Mouse (Mus musculus) CH12.LX (cell line): ENCODE data around the gene Fam129c. TPM values are rescaled to one million over a fixed set of nuclear protein-coding genes. Genes with fewer than 3 reads are reported as not detected.

Source experiments
- DNase-seq: peaks from one replicate; pipeline ENCODE4 v3.0.0-alpha.2; 2013; ENCODE audit errors: extremely low read depth
- H3K27ac ChIP-seq: 2 replicates; pipeline ENCODE4 v1.5.1; 2012; ENCODE audit warnings: low read depth, mild to moderate bottlenecking, control low read depth, moderate library complexity; ENCODE audit not compliant: insufficient read depth
- H3K27me3 ChIP-seq: replicated peaks from 2 replicates; pipeline ENCODE3; 2012; ENCODE audit warnings: inconsistent platforms
- H3K36me3 ChIP-seq, 2 experiments: replicated peaks in 1 of 2; 2 replicates each; pipeline versions ENCODE3 to v1.6.1; 2012; ENCODE audit warnings: inconsistent platforms in 1 of 2, low read length in 1 of 2, mild to moderate bottlenecking in 1 of 2, mixed read lengths in 1 of 2, moderate library complexity in 1 of 2; ENCODE audit not compliant: control insufficient read depth in 1 of 2, insufficient read depth in 1 of 2
- H3K4me1 ChIP-seq, 2 experiments: 2 replicates each; pipeline ENCODE4 v1.6.1; 2012; ENCODE audit warnings: inconsistent platforms in 1 of 2, moderate library complexity in 1 of 2; ENCODE audit not compliant: insufficient read depth in 2 of 2, control insufficient read depth in 1 of 2
- H3K4me2 ChIP-seq: 2 replicates; pipeline ENCODE4 v1.6.1; 2012; ENCODE audit warnings: low read depth, mild to moderate bottlenecking, control low read depth; ENCODE audit not compliant: poor library complexity, insufficient read depth, severe bottlenecking
- H3K4me3 ChIP-seq, 3 experiments: fragments of 150-350 bp in 1 of 3; sonication (generic) in 1 of 3; replicated peaks in 1 of 3; 2 replicates each; pipeline versions ENCODE3 to v1.5.1; 2011 to 2012; ENCODE audit warnings: low read depth in 2 of 3, low read length in 2 of 3, mild to moderate bottlenecking in 2 of 3, moderate library complexity in 2 of 3, control low read depth in 1 of 3, improper control_type of control experiment in 1 of 3, inconsistent platforms in 1 of 3, mixed read lengths in 1 of 3; ENCODE audit not compliant: poor library complexity in 1 of 3
- H3K79me2 ChIP-seq: replicated peaks from 2 replicates; pipeline ENCODE4 v1.6.1; 2012; ENCODE audit warnings: mild to moderate bottlenecking, moderate library complexity; ENCODE audit not compliant: control insufficient read depth, poor library complexity, insufficient read depth, severe bottlenecking; ENCODE audit errors: extremely low read depth
- H3K9ac ChIP-seq: 2 replicates; pipeline ENCODE4 v1.6.1; 2012; ENCODE audit warnings: low read depth, mild to moderate bottlenecking, control low read depth, moderate library complexity; ENCODE audit not compliant: insufficient read depth
- H3K9me3 ChIP-seq: replicated peaks from 2 replicates; pipeline ENCODE3; 2012; ENCODE audit warnings: low read length, inconsistent platforms, mixed read lengths
- CTCF ChIP-seq, 2 experiments: IDR thresholded peaks in 1 of 2; conservative IDR thresholded peaks in 1 of 2; 2 replicates each; pipeline ENCODE4 v1.5.1; 2011 to 2012; ENCODE audit warnings: low read depth in 2 of 2, low read length in 2 of 2, improper control_type of control experiment in 1 of 2, inconsistent platforms in 1 of 2, mild to moderate bottlenecking in 1 of 2, moderate library complexity in 1 of 2
- E2F4 ChIP-seq: IDR thresholded peaks from 2 replicates; pipeline ENCODE4 v1.6.1; 2011; ENCODE audit warnings: low read depth, low read length, improper control_type of control experiment; ENCODE audit not compliant: insufficient replicate concordance
- EP300 ChIP-seq: IDR thresholded peaks from 2 replicates; pipeline ENCODE4 v1.6.1; 2011; ENCODE audit warnings: low read length, improper control_type of control experiment
- MAZ ChIP-seq: IDR thresholded peaks from 2 replicates; pipeline ENCODE4 v1.6.1; 2012; ENCODE audit warnings: low read depth, mild to moderate bottlenecking, inconsistent platforms, low read length, improper control_type of control experiment, moderate library complexity
- MEF2A ChIP-seq: IDR thresholded peaks from 2 replicates; pipeline ENCODE4 v1.6.1; 2014; ENCODE audit warnings: low read depth, mild to moderate bottlenecking, inconsistent platforms, low read length, improper control_type of control experiment, borderline replicate concordance
- MXI1 ChIP-seq: IDR thresholded peaks from 2 replicates; pipeline ENCODE4 v1.6.1; 2011; ENCODE audit warnings: mild to moderate bottlenecking, low read depth, low read length, improper control_type of control experiment
- MYC ChIP-seq: IDR thresholded peaks from 2 replicates; pipeline ENCODE4 v1.6.1; 2011; ENCODE audit warnings: low read depth, mild to moderate bottlenecking, improper control_type of control experiment, low read length
- NELFE ChIP-seq: IDR thresholded peaks from 2 replicates; pipeline ENCODE4 v1.6.1; 2011; ENCODE audit warnings: low read depth, low read length, improper control_type of control experiment
- NRF1 ChIP-seq: IDR thresholded peaks from 2 replicates; pipeline ENCODE4 v1.6.1; 2014; ENCODE audit warnings: low read depth, mild to moderate bottlenecking, inconsistent platforms, low read length, improper control_type of control experiment, moderate library complexity
- POLR2A ChIP-seq: IDR thresholded peaks from 2 replicates; pipeline ENCODE4 v1.6.1; 2011; ENCODE audit warnings: low read depth, mild to moderate bottlenecking, improper control_type of control experiment, low read length
- RAD21 ChIP-seq: IDR thresholded peaks from 2 replicates; pipeline ENCODE4 v1.6.1; 2011; ENCODE audit warnings: low read depth, mild to moderate bottlenecking, low read length, improper control_type of control experiment, moderate library complexity
- RCOR1 ChIP-seq: conservative IDR thresholded peaks from 2 replicates; pipeline ENCODE4 v1.6.1; 2012; ENCODE audit warnings: low read depth, mild to moderate bottlenecking, inconsistent platforms, low read length, improper control_type of control experiment
- TBP ChIP-seq: conservative IDR thresholded peaks from 2 replicates; pipeline ENCODE4 v1.6.1; 2011; ENCODE audit warnings: low read depth, low read length, improper control_type of control experiment
- TCF12 ChIP-seq: IDR thresholded peaks from 2 replicates; pipeline ENCODE4 v1.6.1; 2014; ENCODE audit warnings: low read depth, mild to moderate bottlenecking, inconsistent platforms, low read length, improper control_type of control experiment
- USF1 ChIP-seq: IDR thresholded peaks from 2 replicates; pipeline ENCODE4 v1.6.1; 2014; ENCODE audit warnings: low read depth, mild to moderate bottlenecking, inconsistent platforms, low read length, improper control_type of control experiment
- ZKSCAN1 ChIP-seq: IDR thresholded peaks from 2 replicates; pipeline ENCODE4 v1.6.1; 2012; ENCODE audit warnings: low read depth, inconsistent platforms, low read length, improper control_type of control experiment, borderline replicate concordance
- ZMIZ1 ChIP-seq: IDR thresholded peaks from 2 replicates; pipeline ENCODE4 v1.6.1; 2012; ENCODE audit warnings: low read depth, mild to moderate bottlenecking, inconsistent platforms, low read length, improper control_type of control experiment
- dilution Hi-C: fragments of 300-500 bp; cut with MboI; formaldehyde crosslinking; loops from 2 replicates; pipeline ENCODE4 v1.14.3; 2020; ENCODE audit warnings: low sequenced_read_pairs; ENCODE audit not compliant: extremely low pct_unique_long_range_greater_than_20kb, extremely low pct_ligation_motif_present
- in situ Hi-C: fragments of 300-500 bp; cut with MboI; formaldehyde crosslinking; loops from 3 replicates; pipeline ENCODE4 v1.14.3; 2019; ENCODE audit warnings: low sequenced_read_pairs, low pct_ligation_motif_present, low pct_unique_long_range_greater_than_20kb, mixed read lengths
- polyA plus RNA-seq: library from polyadenylated mRNA; unstranded; fragments of >175 nt; gene quantifications from 2 replicates; pipeline ENCODE4 v1.2.1, GENCODE M21; 2012; ENCODE audit warnings: low read depth; ENCODE audit not compliant: insufficient read length
- total RNA-seq, 2 experiments: library from RNA; depleted of rRNA; stranded (reverse); fragments of 300-350 nt in 1 of 2; fragments of >200 nt in 1 of 2; gene quantifications; 2 replicates each; pipeline ENCODE4 v1.2.3; 2012 to 2014

Gene Fam129c
- total and polyA plus RNA-seq, 3 experiments = 89.2 to 98.6 (median 95.2) TPM

DNA sequence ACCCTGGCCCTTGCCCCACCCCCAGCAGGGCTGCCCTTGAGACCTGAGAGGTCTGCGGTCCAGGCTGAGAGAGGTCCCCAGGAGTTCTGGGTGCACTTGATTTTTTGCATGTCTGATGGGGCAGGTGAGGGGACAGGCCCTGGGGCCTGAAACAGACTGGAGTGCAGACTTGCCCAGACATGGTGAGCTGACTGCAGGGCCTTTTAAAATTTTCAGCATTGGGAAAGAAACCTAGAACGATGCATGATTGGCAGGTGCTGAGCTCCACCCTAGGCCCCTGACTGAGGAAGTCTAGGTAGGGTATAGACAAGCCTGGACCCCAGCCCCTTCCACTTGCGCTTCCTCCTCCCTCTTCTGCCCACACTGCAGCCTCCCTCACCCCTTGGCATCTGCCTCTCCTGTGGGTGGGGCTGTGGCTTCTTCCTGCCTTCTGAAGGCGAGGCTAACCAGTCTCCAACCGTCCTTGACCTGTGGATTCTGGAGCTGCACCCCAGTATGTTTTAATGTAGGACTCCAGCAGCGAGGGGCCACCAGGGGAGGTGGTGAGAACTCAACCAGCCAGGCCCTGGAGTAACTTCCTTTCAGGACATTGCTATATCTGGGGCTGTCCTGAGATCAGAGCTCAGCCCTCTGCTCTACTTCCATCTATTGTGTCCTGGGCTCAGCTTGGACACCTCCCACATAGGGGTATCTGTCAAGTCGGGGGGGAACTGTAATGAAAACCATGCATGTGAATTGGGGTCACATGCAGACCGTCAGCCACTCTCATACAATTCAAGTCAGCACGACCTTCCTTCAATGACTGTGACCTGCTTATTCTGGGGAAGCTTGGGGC lies 30.0 kb downstream of the Fam129c start (continued):
- TF ChIP-seq TCF12 (peak; percentile 81), E2F4 (no peak), MAZ (peak; percentile 63; the same call in 1 of the 2 replicates), NELFE (no peak), TBP (peak; percentile 85), MYC (no peak), EP300 (peak; percentile 30), USF1 (no peak), ZKSCAN1 (no peak), ZMIZ1 (peak; percentile 42; the same call in 1 of the 2 replicates), MXI1 (peak; percentile 60)

DNA sequence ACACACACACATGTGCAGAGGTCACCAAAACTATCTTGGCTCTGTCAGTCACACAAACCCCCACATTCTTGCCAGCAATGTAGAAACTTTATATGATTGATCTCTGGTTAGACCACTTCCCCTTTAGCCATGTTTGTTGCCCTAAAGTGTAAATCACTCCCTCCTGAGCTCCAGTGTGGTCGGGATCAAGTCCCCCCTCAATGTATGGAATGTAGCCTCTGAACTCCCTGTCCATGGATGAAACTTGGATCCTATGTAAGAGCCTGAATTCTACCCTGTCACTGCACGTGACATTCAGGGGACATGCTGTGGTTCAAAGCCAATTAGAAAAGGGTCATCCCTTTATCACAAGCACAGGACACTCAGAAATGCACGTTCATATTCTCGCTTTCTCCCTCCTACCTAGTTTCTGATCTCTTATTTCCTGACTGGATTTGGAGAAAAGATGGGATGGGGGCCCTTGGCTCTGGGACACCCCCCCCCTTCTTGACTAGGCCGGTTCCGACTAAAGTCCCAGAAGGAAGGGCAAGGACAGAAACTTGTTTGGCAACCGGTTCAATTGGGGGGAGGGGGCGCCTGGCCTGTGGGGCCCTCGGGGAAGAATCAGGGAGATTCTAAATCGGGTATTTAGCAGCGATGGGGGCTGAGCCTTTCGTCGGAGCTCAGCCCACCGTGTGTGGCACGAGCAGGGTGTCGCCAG lies 31.1 kb downstream of the Fam129c start:
- peaks cover 15% of the 10 kb centered on the region for H3K9me3 ChIP-seq
- H3K9ac ChIP-seq = no peak overlapping the region
- dilution Hi-C loops (no loop called here), in situ Hi-C loops (no loop called here)
- peaks cover 49 to 81% of the 10 kb centered on the region in 2 experiments for H3K4me1 ChIP-seq
- H3K4me2 ChIP-seq = no peak overlapping the region
- DNase-seq = no peak
- TF ChIP-seq EP300 = no peak
- peak; percentile 17; the same call in 1 of the 2 replicates for TF ChIP-seq POLR2A
- H3K27me3 ChIP-seq = no peaks in the 10 kb centered on the region
- no peaks in the 10 kb centered on the region for H3K79me2 ChIP-seq
- peak overlapping the region; percentile 30; the same call in 1 of the 2 replicates for H3K27ac ChIP-seq
- no peak overlapping the region for H3K4me3 ChIP-seq
- peaks cover 19 to 52% of the 10 kb centered on the region in 2 experiments for H3K36me3 ChIP-seq

DNA sequence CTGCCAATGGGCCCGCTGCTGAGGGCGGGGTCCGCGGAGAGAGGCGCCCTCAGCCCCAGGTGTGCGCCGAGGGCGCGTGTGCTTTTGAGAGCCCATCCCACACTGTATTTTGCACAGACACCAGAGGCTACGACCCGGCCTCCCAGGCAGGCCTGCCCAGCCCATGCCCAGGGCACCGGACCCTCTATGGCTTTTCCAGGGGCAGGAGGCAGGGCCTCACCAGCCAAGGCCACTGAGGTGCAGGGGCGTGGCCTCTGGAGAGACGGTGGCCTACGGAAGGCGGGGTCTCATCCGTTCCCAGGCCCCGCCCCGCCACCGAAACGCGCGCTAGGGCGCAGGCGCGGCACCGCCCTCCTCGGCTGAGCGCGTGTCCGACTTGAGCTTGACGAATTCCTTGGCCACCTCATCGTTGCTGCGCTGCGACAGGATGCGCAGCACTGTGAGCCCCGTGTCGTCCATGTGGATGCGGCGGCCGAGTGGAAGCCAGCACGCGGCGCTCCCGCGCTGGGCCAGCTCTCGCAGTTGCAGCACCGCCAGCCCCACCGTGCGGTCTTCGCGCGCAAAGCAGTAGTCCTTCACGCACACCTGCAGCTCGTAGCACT lies 31.7 kb downstream of the Fam129c start:
- peaks cover 48 to 83% of the 10 kb centered on the region in 2 experiments for H3K4me1 ChIP-seq
- no peak overlapping the region for H3K27ac ChIP-seq
- no peaks in the 10 kb centered on the region for H3K79me2 ChIP-seq
- peaks cover 13% of the 10 kb centered on the region for H3K9me3 ChIP-seq
- in situ Hi-C loops (no loop called here), dilution Hi-C loops (no loop called here)
- H3K4me3 ChIP-seq = no peak overlapping the region
- H3K4me2 ChIP-seq = no peak overlapping the region
- H3K9ac ChIP-seq = no peak overlapping the region
- H3K27me3 ChIP-seq = no peaks in the 10 kb centered on the region
- no peak for DNase-seq
- TF ChIP-seq RAD21 = no peak
- TF ChIP-seq RCOR1 = no peak
- TF ChIP-seq NELFE = no peak
- TF ChIP-seq NRF1 = no peak
- TF ChIP-seq MEF2A = no peak
- no peak for TF ChIP-seq CTCF (conservative IDR thresholded peaks at IDR 0.05 in 1 of 2, IDR thresholded peaks at IDR 0.05 in 1 of 2; ENCODE audit: low read depth in 2 of 2, low read length in 2 of 2)
- peaks cover 14 to 46% of the 10 kb centered on the region in 2 experiments for H3K36me3 ChIP-seq
